Mouse (Mus musculus) cerebellum, adult 2 months (tissue): ENCODE results near the gene Robo2.

Experiments
- CTCF ChIP-seq: fragments of 200-500 bp; IDR thresholded peaks from 2 replicates; pipeline ENCODE4 v1.5.1; 2011; ENCODE audit warnings: low read depth, mild to moderate bottlenecking, control low read depth, low read length, moderate library complexity, borderline replicate concordance; ENCODE audit not compliant: insufficient read depth
- POLR2A ChIP-seq: fragments of 200-500 bp; IDR thresholded peaks from 2 replicates; pipeline ENCODE4 v1.6.1; 2011; ENCODE audit warnings: low read length, control low read depth, borderline replicate concordance; ENCODE audit not compliant: insufficient read depth

DNA sequence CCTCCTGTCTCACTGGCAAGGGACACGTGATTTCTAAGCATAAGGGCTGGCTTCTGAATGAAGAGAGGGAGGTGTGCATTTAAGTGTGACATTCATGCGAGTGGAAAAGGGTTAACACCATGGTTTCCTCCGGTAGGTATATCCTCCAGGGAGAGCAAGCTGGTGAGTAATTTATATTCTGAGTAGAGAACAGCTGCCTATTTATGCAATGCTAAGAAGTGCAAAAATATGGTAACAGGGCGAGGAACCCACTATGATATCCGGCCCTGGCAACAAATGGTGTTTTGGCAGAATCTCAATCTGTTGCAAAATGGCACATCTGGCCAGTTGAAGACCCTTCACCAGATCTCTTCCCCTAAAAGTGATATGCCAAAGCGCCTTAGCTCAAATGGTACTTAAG, 362.6 kb downstream of the Robo2 start:
- no peak for TF ChIP-seq CTCF
- TF ChIP-seq POLR2A, result no peak
